Mouse (Mus musculus): ENCODE data around the gene F5. TPM values are rescaled to one million over a fixed set of nuclear protein-coding genes. Genes with fewer than 3 reads are reported as not detected.

The F5 gene
- polyA plus RNA-seq, 1 experiment from 2014 or later = 28.2 TPM

DNA sequence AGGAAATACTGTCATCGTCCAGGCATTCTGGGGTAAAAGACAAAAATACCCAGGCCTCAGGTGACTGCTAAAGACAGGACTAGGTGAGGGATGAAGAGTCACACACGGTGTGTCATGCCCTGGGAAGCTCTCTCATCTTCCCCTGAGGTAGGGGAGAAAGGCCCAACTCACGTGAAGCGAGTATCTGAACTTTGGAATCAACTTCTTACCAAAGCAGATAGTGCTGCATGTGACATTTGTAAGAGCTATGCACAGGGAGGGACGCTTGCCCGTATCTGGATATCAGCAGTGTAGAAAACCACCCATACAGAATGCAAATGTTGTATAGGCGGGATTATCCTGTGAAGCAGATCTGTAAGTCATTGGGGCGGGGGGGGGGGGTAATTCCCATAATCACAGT, 61.0 kb downstream of the F5 start:
- Histone ChIP-seq H3K36me3 (replicated peaks; ENCODE audit: insufficient read depth, low read length) (no peaks in the 10 kb centered on the region; the same call in 1 of the 2 replicates), H3K9me3 (ENCODE audit: low read length) (no peaks in the 10 kb centered on the region), H3K4me3 (ENCODE audit: low read depth, low read length) (no peak overlapping the region), H3K9ac (replicated peaks) (no peak overlapping the region), H3K27ac (ENCODE audit: low read depth) (no peak overlapping the region), H3K4me2 (ENCODE audit: low read depth, low read length) (no peak overlapping the region), H3K4me1 (ENCODE audit: insufficient read depth) (peaks cover 8% of the 10 kb centered on the region; the same call in 1 of the 2 replicates), H3K27me3 (ENCODE audit: insufficient read depth, low read length) (no peaks in the 10 kb centered on the region)
- 72% methylated on average over 8 of the region's 8 CpGs for WGBS (ENCODE audit: insufficient replicate concordance)
- DNase-seq (no peak), ATAC-seq (no peak)
- no peak for TF ChIP-seq CTCF (IDR thresholded peaks at IDR 0.05; ENCODE audit: low read depth)
- no peak for TF ChIP-seq EP300 (IDR thresholded peaks at IDR 0.05; ENCODE audit: low read depth)

DNA sequence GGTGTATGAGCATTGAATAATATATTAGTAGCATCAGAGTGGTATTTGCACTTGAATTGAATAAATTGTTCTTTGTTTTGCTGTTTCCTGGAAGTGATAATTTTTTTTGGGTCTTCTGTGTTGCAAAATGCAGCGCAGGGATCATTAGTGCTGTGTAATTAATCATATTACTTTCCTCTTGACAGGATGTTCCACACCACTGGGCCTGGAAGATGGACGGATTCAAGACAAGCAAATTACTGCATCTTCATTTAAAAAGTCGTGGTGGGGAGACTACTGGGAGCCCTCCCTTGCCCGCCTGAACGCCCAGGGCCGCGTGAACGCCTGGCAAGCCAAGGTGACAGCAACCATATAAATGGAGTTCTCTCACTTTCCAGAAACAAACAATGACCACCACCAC, 62.6 kb downstream of the F5 start:
- no peaks in the 10 kb centered on the region; the same call in 1 of the 2 replicates for H3K36me3 ChIP-seq (replicated peaks; ENCODE audit: insufficient read depth, low read length)
- ATAC-seq (no peak), DNase-seq (no peak)
- no peaks in the 10 kb centered on the region for H3K9me3 ChIP-seq (ENCODE audit: low read length)
- H3K4me2 ChIP-seq (ENCODE audit: low read depth, low read length) = no peak overlapping the region
- TF ChIP-seq CTCF (IDR thresholded peaks at IDR 0.05; ENCODE audit: low read depth) (no peak), EP300 (IDR thresholded peaks at IDR 0.05; ENCODE audit: low read depth) (no peak)
- no peaks in the 10 kb centered on the region for H3K27me3 ChIP-seq (ENCODE audit: insufficient read depth, low read length)
- H3K9ac ChIP-seq (replicated peaks) = no peak overlapping the region
- no peak overlapping the region for H3K4me3 ChIP-seq (ENCODE audit: low read depth, low read length)
- H3K27ac ChIP-seq (ENCODE audit: low read depth) = no peak overlapping the region
- peaks cover 8% of the 10 kb centered on the region; the same call in 1 of the 2 replicates for H3K4me1 ChIP-seq (ENCODE audit: insufficient read depth)
- WGBS (ENCODE audit: insufficient replicate concordance) = 71% methylated on average over 8 of the region's 8 CpGs

DNA sequence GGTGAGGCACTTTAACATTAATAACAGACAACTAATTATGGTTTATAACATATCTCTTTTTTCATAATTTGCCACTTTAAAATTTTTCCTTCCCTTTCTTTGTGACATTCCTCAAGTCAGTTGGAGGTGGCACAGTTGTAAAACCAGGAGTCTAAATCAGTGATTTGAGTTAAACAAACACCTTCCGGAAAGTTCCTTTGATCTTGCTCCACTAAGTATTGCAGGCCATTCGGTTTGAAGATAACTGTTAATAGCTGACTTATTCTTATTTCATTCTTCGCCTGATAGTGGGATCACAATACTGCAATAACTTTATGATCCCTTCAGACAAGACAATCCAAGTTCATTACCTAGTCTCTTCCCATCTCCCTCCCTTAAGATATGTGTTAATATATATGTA, 63.5 kb downstream of the F5 start:
- Histone ChIP-seq H3K4me3 (ENCODE audit: low read depth, low read length) (no peak overlapping the region), H3K27me3 (ENCODE audit: insufficient read depth, low read length) (no peaks in the 10 kb centered on the region), H3K36me3 (replicated peaks; ENCODE audit: insufficient read depth, low read length) (no peaks in the 10 kb centered on the region; the same call in 1 of the 2 replicates), H3K4me2 (ENCODE audit: low read depth, low read length) (no peak overlapping the region), H3K27ac (ENCODE audit: low read depth) (no peak overlapping the region), H3K9me3 (ENCODE audit: low read length) (no peaks in the 10 kb centered on the region), H3K9ac (replicated peaks) (no peak overlapping the region), H3K4me1 (ENCODE audit: insufficient read depth) (peaks cover 8% of the 10 kb centered on the region; the same call in 1 of the 2 replicates)
- ATAC-seq (no peak), DNase-seq (no peak)
- TF ChIP-seq CTCF (IDR thresholded peaks at IDR 0.05; ENCODE audit: low read depth) (no peak), EP300 (IDR thresholded peaks at IDR 0.05; ENCODE audit: low read depth) (no peak)
- 56% methylated on average over 3 of the region's 3 CpGs for WGBS (ENCODE audit: insufficient replicate concordance)

DNA sequence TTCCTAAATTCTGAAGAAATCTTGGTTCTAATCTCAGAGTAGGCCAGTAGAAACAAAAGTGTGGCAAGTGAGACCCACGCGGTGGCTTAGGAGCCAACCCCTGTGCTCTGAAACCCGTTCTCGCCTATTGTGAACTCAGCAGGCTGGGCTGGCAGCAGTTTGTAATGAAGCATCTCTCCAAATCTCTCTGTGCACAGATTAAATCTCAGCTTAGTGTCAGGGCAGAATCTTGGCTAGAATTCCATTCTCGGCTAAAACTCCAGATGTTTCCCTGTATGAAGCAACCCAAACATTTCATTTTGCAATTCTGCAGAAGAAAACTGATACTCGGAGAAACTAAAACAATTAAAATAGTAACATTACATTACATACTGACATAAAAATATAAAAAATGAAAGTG, 63.9 kb downstream of the F5 start:
- WGBS (ENCODE audit: insufficient replicate concordance) = 74% methylated on average over 6 of the region's 6 CpGs
- no peaks in the 10 kb centered on the region for H3K9me3 ChIP-seq (ENCODE audit: low read length)
- no peak for TF ChIP-seq CTCF (IDR thresholded peaks at IDR 0.05; ENCODE audit: low read depth)
- no peak for TF ChIP-seq EP300 (IDR thresholded peaks at IDR 0.05; ENCODE audit: low read depth)
- H3K4me2 ChIP-seq (ENCODE audit: low read depth, low read length) = no peak overlapping the region
- no peak overlapping the region for H3K27ac ChIP-seq (ENCODE audit: low read depth)
- peaks cover 8% of the 10 kb centered on the region; the same call in 1 of the 2 replicates for H3K4me1 ChIP-seq (ENCODE audit: insufficient read depth)
- ATAC-seq (no peak), DNase-seq (no peak)
- H3K4me3 ChIP-seq (ENCODE audit: low read depth, low read length) = no peak overlapping the region
- no peak overlapping the region for H3K9ac ChIP-seq (replicated peaks)
- H3K36me3 ChIP-seq (replicated peaks; ENCODE audit: insufficient read depth, low read length) = peaks cover 2% of the 10 kb centered on the region; the same call in 1 of the 2 replicates
- no peaks in the 10 kb centered on the region for H3K27me3 ChIP-seq (ENCODE audit: insufficient read depth, low read length)

DNA sequence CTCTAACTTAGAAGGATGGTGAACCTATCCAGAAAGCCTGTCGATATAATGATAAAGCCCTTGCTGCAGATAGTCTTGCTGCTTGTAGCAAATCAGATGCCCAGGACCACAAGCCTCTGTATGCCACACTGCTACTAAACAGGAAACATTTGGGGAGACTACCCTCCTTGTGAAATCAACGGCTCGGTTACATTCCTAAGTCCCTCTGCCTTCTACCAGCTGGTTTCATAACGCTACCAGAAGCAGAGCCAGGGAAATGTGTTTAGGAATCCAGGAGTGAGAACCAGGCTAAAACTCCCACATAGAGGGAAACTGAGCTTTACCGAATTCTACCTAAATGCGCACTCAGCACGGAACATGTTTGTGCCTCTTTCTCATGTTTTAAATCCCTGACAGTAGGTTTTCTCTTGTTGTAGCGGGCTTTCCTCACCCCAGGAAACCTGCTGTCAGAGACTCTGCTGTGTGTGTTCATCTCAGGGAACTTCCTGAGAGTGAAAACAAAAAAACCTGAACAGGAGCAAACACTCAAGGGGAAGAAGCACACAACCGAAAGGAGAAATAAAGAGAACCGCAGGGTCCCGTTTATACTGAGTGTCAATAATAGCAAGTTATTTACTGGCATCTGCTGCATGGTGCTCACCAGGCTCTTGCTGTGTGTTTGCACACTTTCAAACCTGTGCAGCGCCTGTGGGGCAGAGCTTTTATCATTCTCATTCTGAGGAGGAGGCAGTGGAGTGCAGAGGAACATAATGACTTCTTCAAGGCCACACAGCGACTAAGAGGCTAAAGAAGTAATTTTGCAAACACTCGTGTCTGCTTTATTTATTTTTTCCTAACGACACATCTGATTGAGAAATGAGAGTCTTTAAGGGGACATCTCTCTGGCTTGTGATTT, 66.4 kb downstream of the F5 start:
- ATAC-seq (no peak), DNase-seq (no peak)
- Histone ChIP-seq H3K9me3 (ENCODE audit: low read length) (no peaks in the 10 kb centered on the region), H3K9ac (replicated peaks) (no peak overlapping the region), H3K4me3 (ENCODE audit: low read depth, low read length) (no peak overlapping the region), H3K4me1 (ENCODE audit: insufficient read depth) (peaks cover 4% of the 10 kb centered on the region; the same call in 1 of the 2 replicates), H3K36me3 (replicated peaks; ENCODE audit: insufficient read depth, low read length) (peaks cover 2% of the 10 kb centered on the region; the same call in 1 of the 2 replicates), H3K27me3 (ENCODE audit: insufficient read depth, low read length) (no peaks in the 10 kb centered on the region), H3K27ac (ENCODE audit: low read depth) (0 out of 2 replicates have a peak overlapping the region, but pooled peaks have one; percentile 9), H3K4me2 (ENCODE audit: low read depth, low read length) (peak overlapping the region; percentile 46)
- TF ChIP-seq EP300 (IDR thresholded peaks at IDR 0.05; ENCODE audit: low read depth) (no peak), CTCF (IDR thresholded peaks at IDR 0.05; ENCODE audit: low read depth) (no peak)
- 22% methylated on average over 15 of the region's 15 CpGs for WGBS (ENCODE audit: insufficient replicate concordance)

DNA sequence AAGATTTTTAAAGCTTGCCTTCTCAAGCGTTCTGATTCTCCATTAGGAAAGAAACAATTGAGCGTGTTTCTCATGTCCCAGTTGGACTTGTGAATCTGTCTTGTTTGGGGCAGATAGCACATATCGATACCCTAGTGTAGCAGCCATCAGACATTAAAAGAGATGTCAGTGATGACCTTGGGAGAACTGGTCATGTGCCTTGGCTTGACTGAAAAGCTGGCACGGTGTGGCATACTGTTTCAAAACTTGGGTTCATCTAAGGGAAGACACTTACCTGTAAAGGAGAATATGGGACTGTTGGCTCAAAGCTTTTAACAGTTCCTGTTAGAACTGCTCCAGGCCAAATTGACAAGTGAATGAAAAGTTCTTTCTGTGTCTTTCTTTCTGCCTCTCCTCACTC, 68.6 kb downstream of the F5 start:
- no peak for DNase-seq
- Histone ChIP-seq H3K36me3 (replicated peaks; ENCODE audit: insufficient read depth, low read length) (peaks cover 2% of the 10 kb centered on the region; the same call in 1 of the 2 replicates), H3K4me1 (ENCODE audit: insufficient read depth) (peaks cover 4% of the 10 kb centered on the region; the same call in 1 of the 2 replicates), H3K27me3 (ENCODE audit: insufficient read depth, low read length) (no peaks in the 10 kb centered on the region), H3K27ac (ENCODE audit: low read depth) (no peak overlapping the region), H3K9me3 (ENCODE audit: low read length) (no peaks in the 10 kb centered on the region), H3K4me3 (ENCODE audit: low read depth, low read length) (no peak overlapping the region), H3K4me2 (ENCODE audit: low read depth, low read length) (no peak overlapping the region), H3K9ac (replicated peaks) (no peak overlapping the region)
- TF ChIP-seq CTCF (IDR thresholded peaks at IDR 0.05; ENCODE audit: low read depth) (no peak), EP300 (IDR thresholded peaks at IDR 0.05; ENCODE audit: low read depth) (no peak)
- 83% methylated on average over 4 of the region's 4 CpGs for WGBS (ENCODE audit: insufficient replicate concordance)
- ATAC-seq = no peak
